Mouse (Mus musculus): ENCODE measurements around the gene Mblac1. TPM values are rescaled to one million over a fixed set of nuclear protein-coding genes. Genes with fewer than 3 reads are reported as not detected.
A peak's percentile ranks its signal among the peaks of the same experiment; 100 is the strongest.

Mblac1 gene
- 0.68 and 1.4 TPM in 2 replicates for polyA plus RNA-seq (2011; ENCODE audit: insufficient read depth, insufficient read length, low read depth, missing spikeins)

GRCm38 (mm10) chr5:138193771-138194727 is at the start of gene Mblac1:
Gene Mblac1, plus strand, starts transcription at chr5:138194314.
- H3K9me3 ChIP-seq (replicated peaks; ENCODE audit: control insufficient read depth, insufficient read depth, low read length, poor library complexity, severe bottlenecking) = no peaks in the 10 kb centered on the region
- TF ChIP-seq CTCF (IDR thresholded peaks at IDR 0.05; ENCODE audit: low read depth, low read length) (no peak), POLR2A (IDR thresholded peaks at IDR 0.05; ENCODE audit: insufficient read depth, low read length) (peak; percentile 12)
- no peaks in the 10 kb centered on the region for H3K27me3 ChIP-seq (ENCODE audit: control insufficient read depth, insufficient read depth, low read length, poor library complexity, severe bottlenecking)
- H3K9ac ChIP-seq (ENCODE audit: low read depth, poor library complexity, severe bottlenecking) = peak within 1 kb of the TSS; percentile 63
- no peak within 1 kb of the TSS for H3K27ac ChIP-seq (ENCODE audit: insufficient read depth, low read length)
- no peaks in the 10 kb centered on the region for H3K36me3 ChIP-seq (ENCODE audit: control insufficient read depth, insufficient read depth, low read length, poor library complexity, severe bottlenecking)
- H3K4me3 ChIP-seq (ENCODE audit: low read depth, low read length) = peak within 1 kb of the TSS; percentile 74
- H3K4me1 ChIP-seq (ENCODE audit: control insufficient read depth, insufficient read depth, low read length) = no peaks in the 10 kb centered on the region

- H3K4me3 ChIP-seq (ENCODE audit: low read depth, low read length) = no peak overlapping the region
- no peaks in the 10 kb centered on the region for H3K9me3 ChIP-seq (replicated peaks; ENCODE audit: control insufficient read depth, insufficient read depth, low read length, poor library complexity, severe bottlenecking)
- H3K4me1 ChIP-seq (ENCODE audit: control insufficient read depth, insufficient read depth, low read length) = no peaks in the 10 kb centered on the region
- H3K9ac ChIP-seq (ENCODE audit: low read depth, poor library complexity, severe bottlenecking) = no peak overlapping the region
- TF ChIP-seq POLR2A (IDR thresholded peaks at IDR 0.05; ENCODE audit: insufficient read depth, low read length) (no peak), CTCF (IDR thresholded peaks at IDR 0.05; ENCODE audit: low read depth, low read length) (no peak), EP300 (IDR thresholded peaks at IDR 0.05; ENCODE audit: insufficient read depth, low read depth, low read length) (no peak)
- no peaks in the 10 kb centered on the region for H3K27me3 ChIP-seq (ENCODE audit: control insufficient read depth, insufficient read depth, low read length, poor library complexity, severe bottlenecking)
- no peaks in the 10 kb centered on the region; the same call in 1 of the 2 replicates for H3K36me3 ChIP-seq (ENCODE audit: control insufficient read depth, insufficient read depth, low read length, poor library complexity, severe bottlenecking)
- no peak overlapping the region for H3K27ac ChIP-seq (ENCODE audit: insufficient read depth, low read length)
Observed at GRCm38 (mm10) chr5:138154390-138154789, 39.7 kb upstream of the Mblac1 start.

- Histone ChIP-seq H3K27me3 (ENCODE audit: control insufficient read depth, insufficient read depth, low read length, poor library complexity, severe bottlenecking) (no peaks in the 10 kb centered on the region), H3K9me3 (replicated peaks; ENCODE audit: control insufficient read depth, insufficient read depth, low read length, poor library complexity, severe bottlenecking) (no peaks in the 10 kb centered on the region), H3K9ac (ENCODE audit: low read depth, poor library complexity, severe bottlenecking) (peak within 1 kb of the TSS; percentile 35), H3K4me3 (ENCODE audit: low read depth, low read length) (peak within 1 kb of the TSS; percentile 85), H3K36me3 (ENCODE audit: control insufficient read depth, insufficient read depth, low read length, poor library complexity, severe bottlenecking) (no peaks in the 10 kb centered on the region; the same call in 1 of the 2 replicates), H3K27ac (ENCODE audit: insufficient read depth, low read length) (no peak within 1 kb of the TSS), H3K4me1 (ENCODE audit: control insufficient read depth, insufficient read depth, low read length) (no peaks in the 10 kb centered on the region)
- TF ChIP-seq POLR2A (IDR thresholded peaks at IDR 0.05; ENCODE audit: insufficient read depth, low read length) (peak; percentile 34), CTCF (IDR thresholded peaks at IDR 0.05; ENCODE audit: low read depth, low read length) (peak; percentile 97), EP300 (IDR thresholded peaks at IDR 0.05; ENCODE audit: insufficient read depth, low read depth, low read length) (peak; percentile 40; the same call in 1 of the 2 replicates)
Observed at GRCm38 (mm10) chr5:138155443-138155976, 38.6 kb upstream of the Mblac1 start, which contains the start of gene Zfp113. Gene Zfp113, minus strand, starts transcription at chr5:138155744.

- Histone ChIP-seq H3K27ac (ENCODE audit: insufficient read depth, low read length) (peak overlapping the region; percentile 83), H3K36me3 (ENCODE audit: control insufficient read depth, insufficient read depth, low read length, poor library complexity, severe bottlenecking) (peaks cover 25% of the 10 kb centered on the region), H3K9me3 (replicated peaks; ENCODE audit: control insufficient read depth, insufficient read depth, low read length, poor library complexity, severe bottlenecking) (no peaks in the 10 kb centered on the region), H3K27me3 (ENCODE audit: control insufficient read depth, insufficient read depth, low read length, poor library complexity, severe bottlenecking) (no peaks in the 10 kb centered on the region), H3K9ac (ENCODE audit: low read depth, poor library complexity, severe bottlenecking) (peak overlapping the region; percentile 76; the same call in 1 of the 2 replicates), H3K4me1 (ENCODE audit: control insufficient read depth, insufficient read depth, low read length) (no peaks in the 10 kb centered on the region), H3K4me3 (ENCODE audit: low read depth, low read length) (peak overlapping the region; percentile 21; the same call in 1 of the 2 replicates)
- TF ChIP-seq CTCF (IDR thresholded peaks at IDR 0.05; ENCODE audit: low read depth, low read length) (no peak), EP300 (IDR thresholded peaks at IDR 0.05; ENCODE audit: insufficient read depth, low read depth, low read length) (no peak), POLR2A (IDR thresholded peaks at IDR 0.05; ENCODE audit: insufficient read depth, low read length) (no peak)
Observed at GRCm38 (mm10) chr5:138160224-138160762, 33.8 kb upstream of the Mblac1 start.

- H3K27ac ChIP-seq (ENCODE audit: insufficient read depth, low read length) = peak within 1 kb of the TSS; percentile 83
- peaks cover 31% of the 10 kb centered on the region for H3K36me3 ChIP-seq (ENCODE audit: control insufficient read depth, insufficient read depth, low read length, poor library complexity, severe bottlenecking)
- no peaks in the 10 kb centered on the region for H3K9me3 ChIP-seq (replicated peaks; ENCODE audit: control insufficient read depth, insufficient read depth, low read length, poor library complexity, severe bottlenecking)
- peak within 1 kb of the TSS; percentile 95 for H3K4me3 ChIP-seq (ENCODE audit: low read depth, low read length)
- no peaks in the 10 kb centered on the region for H3K27me3 ChIP-seq (ENCODE audit: control insufficient read depth, insufficient read depth, low read length, poor library complexity, severe bottlenecking)
- peak within 1 kb of the TSS; percentile 76 for H3K9ac ChIP-seq (ENCODE audit: low read depth, poor library complexity, severe bottlenecking)
- no peak for TF ChIP-seq CTCF (IDR thresholded peaks at IDR 0.05; ENCODE audit: low read depth, low read length)
- TF ChIP-seq POLR2A (IDR thresholded peaks at IDR 0.05; ENCODE audit: insufficient read depth, low read length) = peak; percentile 62
- TF ChIP-seq EP300 (IDR thresholded peaks at IDR 0.05; ENCODE audit: insufficient read depth, low read depth, low read length) = no peak
- H3K4me1 ChIP-seq (ENCODE audit: control insufficient read depth, insufficient read depth, low read length) = no peaks in the 10 kb centered on the region
Observed at GRCm38 (mm10) chr5:138160842-138161665, 33.1 kb upstream of the Mblac1 start, which contains the start of gene Cops6. Gene Cops6, plus strand, starts transcription at chr5:138161071.
